Mouse (Mus musculus) hindbrain, embryonic 10.5 days (tissue): Measurements from ENCODE around the gene Gtdc1. TPM values are rescaled to one million over a fixed set of nuclear protein-coding genes. Genes with fewer than 3 reads are reported as not detected.
A peak's percentile ranks its signal among the peaks of the same experiment; 100 is the strongest.
"Not testable (repeated sequence)": the region's sequence is repeated elsewhere in the genome, so short reads cannot be mapped to it uniquely, and the experiment has no call there.

Experiments
- DNase-seq: peaks from one replicate; pipeline ENCODE4 v3.0.0-alpha.2; 2017; ENCODE audit warnings: low spot score
- H3K27ac ChIP-seq: fragments of 300-500 bp; sonication (generic); 2 replicates; pipeline ENCODE4 v1.5.1; 2016; ENCODE audit warnings: mild to moderate bottlenecking, moderate library complexity
- H3K27me3 ChIP-seq: fragments of 300-500 bp; sonication (generic); 2 replicates; pipeline ENCODE4 v1.6.1; 2016; ENCODE audit warnings: mild to moderate bottlenecking; ENCODE audit not compliant: poor library complexity, insufficient read depth, severe bottlenecking
- H3K36me3 ChIP-seq: fragments of 300-500 bp; sonication (generic); 2 replicates; pipeline ENCODE4 v1.6.1; 2016; ENCODE audit warnings: mild to moderate bottlenecking, moderate library complexity
- H3K4me1 ChIP-seq: fragments of 300-500 bp; sonication (generic); replicated peaks from 2 replicates; pipeline ENCODE4 v1.6.1; 2016; ENCODE audit warnings: mild to moderate bottlenecking
- H3K4me3 ChIP-seq: fragments of 300-500 bp; sonication (generic); 2 replicates; pipeline ENCODE4 v1.5.1; 2016; ENCODE audit warnings: mild to moderate bottlenecking, moderate library complexity
- H3K9me3 ChIP-seq: fragments of 300-500 bp; sonication (generic); 2 replicates; pipeline ENCODE4 v1.6.1; 2016; ENCODE audit warnings: mild to moderate bottlenecking, moderate library complexity
- WGBS: fragments of 180-500 bp; shearing (Covaris S2); methylation state at CpG from one replicate; pipeline ENCODE4 v1.1.7; 2016; 5-methylcytosine and 5-hydroxymethylcytosine counted together
- polyA plus RNA-seq: library from polyadenylated mRNA; unstranded; fragments of >200 nt; fragmentation: Nextera tagmentation; extraction: Ambion mirVana; gene quantifications from 2 replicates; pipeline ENCODE4 v1.2.1, GENCODE M21; 2016

Gene Gtdc1
- polyA plus RNA-seq, 1 experiment from 2014 or later = 13.0 TPM

- Histone ChIP-seq H3K27me3 (no peaks in the 10 kb centered on the region), H3K9me3 (no peaks in the 10 kb centered on the region), H3K36me3 (no peaks in the 10 kb centered on the region), H3K4me1 (no peaks in the 10 kb centered on the region), H3K4me3 (no peak overlapping the region), H3K27ac (no peak overlapping the region)
- WGBS = 93% methylated on average over 3 of the region's 3 CpGs
- DNase-seq = no peak
Measured at GRCm38 (mm10) chr2:44622471-44622870, 305.0 kb downstream of the Gtdc1 start.

- 94% methylated on average over 3 of the region's 3 CpGs for WGBS
- not testable (repeated sequence) for H3K27ac ChIP-seq, H3K4me3 ChIP-seq, H3K4me1 ChIP-seq, H3K36me3 ChIP-seq, H3K9me3 ChIP-seq, H3K27me3 ChIP-seq, DNase-seq
Measured at GRCm38 (mm10) chr2:44599653-44600052, 327.8 kb downstream of the Gtdc1 start.

GRCm38 (mm10) chr2:44594276-44594675 is 333.2 kb downstream of the Gtdc1 start:
- H3K4me3 ChIP-seq = no peak overlapping the region
- no peaks in the 10 kb centered on the region for H3K36me3 ChIP-seq
- no peaks in the 10 kb centered on the region for H3K4me1 ChIP-seq
- 64% methylated on average over 1 of the region's 1 CpGs for WGBS
- no peaks in the 10 kb centered on the region for H3K27me3 ChIP-seq
- no peaks in the 10 kb centered on the region for H3K9me3 ChIP-seq
- DNase-seq = no peak
- H3K27ac ChIP-seq = no peak overlapping the region

GRCm38 (mm10) chr2:44590881-44591280 is 336.6 kb downstream of the Gtdc1 start:
- WGBS = 70% methylated on average over 4 of the region's 4 CpGs
- H3K9me3 ChIP-seq = no peaks in the 10 kb centered on the region
- DNase-seq = no peak
- peaks cover 4% of the 10 kb centered on the region; the same call in 1 of the 2 replicates for H3K36me3 ChIP-seq
- no peaks in the 10 kb centered on the region for H3K27me3 ChIP-seq
- H3K4me3 ChIP-seq = no peak overlapping the region
- H3K27ac ChIP-seq = no peak overlapping the region
- no peaks in the 10 kb centered on the region for H3K4me1 ChIP-seq

- Histone ChIP-seq H3K4me1 (no peaks in the 10 kb centered on the region), H3K27ac (no peak overlapping the region), H3K9me3 (0 out of 2 replicates have a peak, but pooled peaks cover 6% of the 10 kb centered on the region), H3K4me3 (no peak overlapping the region), H3K36me3 (peaks cover 9% of the 10 kb centered on the region; the same call in 1 of the 2 replicates), H3K27me3 (no peaks in the 10 kb centered on the region)
- DNase-seq = no peak
Measured at GRCm38 (mm10) chr2:44584061-44584460, 343.4 kb downstream of the Gtdc1 start.

- peaks cover 9% of the 10 kb centered on the region; the same call in 1 of the 2 replicates for H3K36me3 ChIP-seq
- no peaks in the 10 kb centered on the region for H3K4me1 ChIP-seq
- DNase-seq = no peak
- 0 out of 2 replicates have a peak, but pooled peaks cover 6% of the 10 kb centered on the region for H3K9me3 ChIP-seq
- no peak overlapping the region for H3K4me3 ChIP-seq
- no peaks in the 10 kb centered on the region for H3K27me3 ChIP-seq
- H3K27ac ChIP-seq = no peak overlapping the region
Measured at GRCm38 (mm10) chr2:44583491-44583890, 344.0 kb downstream of the Gtdc1 start.

- 47% methylated on average over 3 of the region's 3 CpGs for WGBS
- Histone ChIP-seq H3K4me1 (peaks cover 15% of the 10 kb centered on the region), H3K27ac (no peak overlapping the region), H3K36me3 (no peaks in the 10 kb centered on the region), H3K4me3 (no peak overlapping the region), H3K9me3 (no peaks in the 10 kb centered on the region), H3K27me3 (no peaks in the 10 kb centered on the region)
- no peak for DNase-seq
Measured at GRCm38 (mm10) chr2:44571810-44572209, 355.6 kb downstream of the Gtdc1 start.

- DNase-seq = no peak
- WGBS = 30% methylated on average over 9 of the region's 9 CpGs
- H3K27me3 ChIP-seq = no peaks in the 10 kb centered on the region
- no peak overlapping the region for H3K4me3 ChIP-seq
- H3K36me3 ChIP-seq = no peaks in the 10 kb centered on the region
- H3K9me3 ChIP-seq = no peaks in the 10 kb centered on the region
- H3K4me1 ChIP-seq = peaks cover 15% of the 10 kb centered on the region
- H3K27ac ChIP-seq = peak overlapping the region; percentile 41; the same call in 1 of the 2 replicates
Measured at GRCm38 (mm10) chr2:44571156-44571555, 356.3 kb downstream of the Gtdc1 start.

- Histone ChIP-seq H3K27ac (no peak overlapping the region), H3K4me3 (no peak overlapping the region)
- 76% methylated on average over 7 of the region's 7 CpGs for WGBS
Measured at GRCm38 (mm10) chr2:44569140-44569952, 358.1 kb downstream of the Gtdc1 start.

GRCm38 (mm10) chr2:44564776-44565692 is 362.4 kb downstream of the Gtdc1 start:
- no peaks in the 10 kb centered on the region for H3K36me3 ChIP-seq
- H3K27me3 ChIP-seq = no peaks in the 10 kb centered on the region
- 90% methylated on average over 16 of the region's 16 CpGs for WGBS
- H3K4me1 ChIP-seq = peaks cover 4% of the 10 kb centered on the region
- no peak overlapping the region for H3K27ac ChIP-seq
- H3K4me3 ChIP-seq = no peak overlapping the region
- no peaks in the 10 kb centered on the region for H3K9me3 ChIP-seq
- no peak for DNase-seq

More at GRCm38 (mm10) chr2:44569140-44569952, 358.1 kb downstream of the Gtdc1 start:
- peaks cover 15% of the 10 kb centered on the region for H3K4me1 ChIP-seq
- H3K36me3 ChIP-seq = no peaks in the 10 kb centered on the region
- no peaks in the 10 kb centered on the region for H3K27me3 ChIP-seq
- no peak for DNase-seq
- H3K9me3 ChIP-seq = no peaks in the 10 kb centered on the region

- peaks cover 19% of the 10 kb centered on the region for H3K4me1 ChIP-seq
- no peaks in the 10 kb centered on the region for H3K9me3 ChIP-seq
- no peak for DNase-seq
- H3K27ac ChIP-seq = no peak overlapping the region
- WGBS = 81% methylated on average over 4 of the region's 4 CpGs
- H3K36me3 ChIP-seq = no peaks in the 10 kb centered on the region
- H3K27me3 ChIP-seq = peaks cover 13% of the 10 kb centered on the region; the same call in 1 of the 2 replicates
- no peak overlapping the region for H3K4me3 ChIP-seq
Measured at GRCm38 (mm10) chr2:44561789-44562188, 365.7 kb downstream of the Gtdc1 start.

- Histone ChIP-seq H3K27me3 (peaks cover 29% of the 10 kb centered on the region), H3K4me1 (peaks cover 22% of the 10 kb centered on the region), H3K9me3 (no peaks in the 10 kb centered on the region), H3K27ac (no peak overlapping the region), H3K36me3 (no peaks in the 10 kb centered on the region), H3K4me3 (no peak overlapping the region)
- no peak for DNase-seq
- WGBS = 74% methylated on average over 6 of the region's 6 CpGs
Measured at GRCm38 (mm10) chr2:44559242-44559944, 368.1 kb downstream of the Gtdc1 start.
